Mouse (Mus musculus) neural tube, embryonic 11.5 days (tissue): ENCODE data around the gene Sh3glb2. TPM values are rescaled to one million over a fixed set of nuclear protein-coding genes. Genes with fewer than 3 reads are reported as not detected.

Source experiments
- ATAC-seq: fragments of 200-750 bp; cut with Nextera tagmentation; 2 replicates; pipeline ENCODE4 v1.8.0; 2017; ENCODE audit warnings: moderate number of reproducible peaks, mild to moderate bottlenecking, moderate TSS enrichment, moderate library complexity; ENCODE audit not compliant: insufficient read depth, low FRiP score, low TSS enrichment
- DNase-seq: peaks from one replicate; pipeline ENCODE4 v3.0.0-alpha.2; 2015; ENCODE audit warnings: low spot score
- H3K27ac ChIP-seq: fragments of 300-500 bp; sonication (generic); 2 replicates; pipeline ENCODE4 v1.5.1; 2014; ENCODE audit warnings: low read depth, mild to moderate bottlenecking, low read length
- H3K27me3 ChIP-seq: fragments of 300-500 bp; sonication (generic); 2 replicates; pipeline ENCODE4 v1.6.1; 2014; ENCODE audit warnings: mild to moderate bottlenecking, low read length, mixed read lengths; ENCODE audit not compliant: control insufficient read depth, insufficient read depth
- H3K36me3 ChIP-seq: fragments of 300-500 bp; sonication (generic); 2 replicates; pipeline ENCODE4 v1.6.1; 2014; ENCODE audit warnings: mild to moderate bottlenecking, low read length, moderate library complexity, mixed read lengths; ENCODE audit not compliant: control insufficient read depth, insufficient read depth
- H3K4me1 ChIP-seq: fragments of 300-500 bp; sonication (generic); 2 replicates; pipeline ENCODE4 v1.6.1; 2014; ENCODE audit warnings: low read length, mixed read lengths; ENCODE audit not compliant: control insufficient read depth, insufficient read depth
- H3K4me2 ChIP-seq: fragments of 300-500 bp; sonication (generic); 2 replicates; pipeline ENCODE4 v1.6.1; 2014; ENCODE audit warnings: low read depth, mild to moderate bottlenecking, moderate library complexity
- H3K4me3 ChIP-seq: fragments of 300-500 bp; sonication (generic); 2 replicates; pipeline ENCODE4 v1.5.1; 2014; ENCODE audit warnings: low read depth, low read length
- H3K9ac ChIP-seq: fragments of 300-500 bp; sonication (generic); 2 replicates; pipeline ENCODE4 v1.6.1; 2014; ENCODE audit warnings: mild to moderate bottlenecking, low read length
- H3K9me3 ChIP-seq: fragments of 300-500 bp; sonication (generic); 2 replicates; pipeline ENCODE4 v1.6.1; 2016; ENCODE audit warnings: low read length; ENCODE audit not compliant: control insufficient read depth
- WGBS: fragments of 180-500 bp; shearing (Covaris S2); extraction: QIAGEN DNeasy Blood & Tissue Kit; methylation state at CpG from one replicate; pipeline ENCODE4 v1.1.7; 2014; 5-methylcytosine and 5-hydroxymethylcytosine counted together
- polyA plus RNA-seq: library from polyadenylated mRNA; unstranded; fragments of >200 nt; fragmentation: Nextera tagmentation; extraction: Ambion mirVana; gene quantifications from 2 replicates; pipeline ENCODE4 v1.2.1, GENCODE M21; 2014

Sh3glb2 gene
- polyA plus RNA-seq, 1 experiment from 2014 or later = 61.6 TPM

- Histone ChIP-seq H3K9ac (no peak overlapping the region), H3K36me3 (peaks cover 48% of the 10 kb centered on the region), H3K27ac (no peak overlapping the region), H3K4me3 (no peak overlapping the region), H3K4me2 (no peak overlapping the region), H3K27me3 (no peaks in the 10 kb centered on the region), H3K9me3 (no peaks in the 10 kb centered on the region), H3K4me1 (no peaks in the 10 kb centered on the region)
- ATAC-seq = no peak
- DNase-seq = no peak
- WGBS = 82% methylated on average over 16 of the region's 16 CpGs
Observed at GRCm38 (mm10) chr2:30336174-30336915, 22.8 kb downstream of the Sh3glb2 start.

- H3K36me3 ChIP-seq = peaks cover 47% of the 10 kb centered on the region
- H3K4me2 ChIP-seq = no peak overlapping the region
- DNase-seq (no peak), ATAC-seq (no peak)
- H3K9ac ChIP-seq = no peak overlapping the region
- H3K27me3 ChIP-seq = no peaks in the 10 kb centered on the region
- H3K9me3 ChIP-seq = no peaks in the 10 kb centered on the region
- H3K4me3 ChIP-seq = no peak overlapping the region
- no peak overlapping the region for H3K27ac ChIP-seq
- no peaks in the 10 kb centered on the region for H3K4me1 ChIP-seq
- 95% methylated on average over 2 of the region's 2 CpGs for WGBS
Observed at GRCm38 (mm10) chr2:30335324-30335723, 23.8 kb downstream of the Sh3glb2 start.

- peaks cover 34% of the 10 kb centered on the region for H3K36me3 ChIP-seq
- H3K27ac ChIP-seq = no peak overlapping the region
- H3K27me3 ChIP-seq = no peaks in the 10 kb centered on the region
- H3K9ac ChIP-seq = no peak overlapping the region
- ATAC-seq = no peak
- 94% methylated on average over 3 of the region's 3 CpGs for WGBS
- no peak overlapping the region for H3K4me2 ChIP-seq
- no peaks in the 10 kb centered on the region for H3K9me3 ChIP-seq
- H3K4me1 ChIP-seq = no peaks in the 10 kb centered on the region
- no peak for DNase-seq
- no peak overlapping the region for H3K4me3 ChIP-seq
Observed at GRCm38 (mm10) chr2:30328791-30329190, 30.3 kb downstream of the Sh3glb2 start.

- DNase-seq = no peak
- Histone ChIP-seq H3K9me3 (no peaks in the 10 kb centered on the region), H3K27me3 (no peaks in the 10 kb centered on the region), H3K4me3 (no peak overlapping the region), H3K27ac (no peak overlapping the region), H3K4me1 (no peaks in the 10 kb centered on the region), H3K9ac (no peak overlapping the region), H3K4me2 (no peak overlapping the region), H3K36me3 (peaks cover 36% of the 10 kb centered on the region)
- WGBS = 93% methylated on average over 7 of the region's 7 CpGs
- no peak for ATAC-seq
Observed at GRCm38 (mm10) chr2:30327276-30327675, 31.9 kb downstream of the Sh3glb2 start.

GRCm38 (mm10) chr2:30325296-30325695 is 33.8 kb downstream of the Sh3glb2 start:
- Histone ChIP-seq H3K4me2 (no peak overlapping the region), H3K27me3 (no peaks in the 10 kb centered on the region), H3K9me3 (no peaks in the 10 kb centered on the region), H3K9ac (no peak overlapping the region), H3K4me3 (no peak overlapping the region), H3K36me3 (peaks cover 43% of the 10 kb centered on the region), H3K4me1 (no peaks in the 10 kb centered on the region), H3K27ac (no peak overlapping the region)
- DNase-seq = no peak
- WGBS = 94% methylated on average over 5 of the region's 5 CpGs
- no peak for ATAC-seq

GRCm38 (mm10) chr2:30323111-30323510 is 36.0 kb downstream of the Sh3glb2 start:
- Histone ChIP-seq H3K27me3 (no peaks in the 10 kb centered on the region), H3K4me3 (no peak overlapping the region), H3K9ac (no peak overlapping the region), H3K4me2 (no peak overlapping the region), H3K9me3 (no peaks in the 10 kb centered on the region), H3K36me3 (peaks cover 36% of the 10 kb centered on the region), H3K27ac (no peak overlapping the region), H3K4me1 (no peaks in the 10 kb centered on the region)
- ATAC-seq = no peak
- DNase-seq = no peak
- WGBS = 89% methylated on average over 7 of the region's 7 CpGs

GRCm38 (mm10) chr2:30319260-30319659 is 39.9 kb downstream of the Sh3glb2 start:
- 90% methylated on average over 4 of the region's 4 CpGs for WGBS
- Histone ChIP-seq H3K27ac (no peak overlapping the region), H3K36me3 (peaks cover 41% of the 10 kb centered on the region), H3K4me1 (no peaks in the 10 kb centered on the region), H3K9ac (no peak overlapping the region), H3K4me2 (no peak overlapping the region), H3K27me3 (no peaks in the 10 kb centered on the region), H3K4me3 (no peak overlapping the region), H3K9me3 (no peaks in the 10 kb centered on the region)
- DNase-seq (no peak), ATAC-seq (no peak)

GRCm38 (mm10) chr2:30316955-30317354 is 42.2 kb downstream of the Sh3glb2 start:
- no peak for ATAC-seq
- no peaks in the 10 kb centered on the region for H3K9me3 ChIP-seq
- WGBS = 95% methylated on average over 5 of the region's 5 CpGs
- no peak overlapping the region for H3K4me2 ChIP-seq
- no peaks in the 10 kb centered on the region for H3K4me1 ChIP-seq
- H3K27me3 ChIP-seq = no peaks in the 10 kb centered on the region
- DNase-seq = no peak
- no peak overlapping the region for H3K4me3 ChIP-seq
- no peak overlapping the region for H3K9ac ChIP-seq
- H3K27ac ChIP-seq = no peak overlapping the region
- H3K36me3 ChIP-seq = peaks cover 37% of the 10 kb centered on the region

- Histone ChIP-seq H3K4me3 (no peak overlapping the region), H3K36me3 (peaks cover 32% of the 10 kb centered on the region), H3K9ac (no peak overlapping the region), H3K4me1 (no peaks in the 10 kb centered on the region), H3K27me3 (no peaks in the 10 kb centered on the region), H3K9me3 (no peaks in the 10 kb centered on the region), H3K27ac (no peak overlapping the region), H3K4me2 (no peak overlapping the region)
- WGBS = 96% methylated on average over 4 of the region's 4 CpGs
- ATAC-seq (no peak), DNase-seq (no peak)
Observed at GRCm38 (mm10) chr2:30316136-30316535, 43.0 kb downstream of the Sh3glb2 start.
